In genomic region chr12:87279350-87279749, GRCm38 (mm10) we compare ENCODE assay signal across 15 mouse cellular contexts. TPM values are rescaled to one million over a fixed set of nuclear protein-coding genes. Genes with fewer than 3 reads are reported as not detected.
A peak's percentile ranks its signal among the peaks of the same experiment; 100 is the strongest.
DNase-seq lines count a peak whose midpoint lies in the region; ATAC-seq lines count a peak whose summit lies in the region.
"Had no signal": no experiment of that assay in that cellular context is flagged by ENCODE, and none has a peak within 500 bp of the region (broad histone marks: within the 10 kb centered on the region; RNA-seq: fewer than 3 reads in every experiment).

No protein-coding gene starts in this region.

- no peak overlapping the region for H3K4me2 ChIP-seq in heart, embryonic 13.5 days
- H3K4me2 ChIP-seq in limb, embryonic 15.5 days: no peak overlapping the region
- no peak overlapping the region for H3K4me2 ChIP-seq in embryonic facial prominence, embryonic 13.5 days

- no peak for DNase-seq in heart, adult 11 months
- no peak for DNase-seq in limb, embryonic 10.5 days (ENCODE audit: low spot score)
- DNase-seq in ES-CJ7 (ENCODE audit: low read depth, low spot score): peak; percentile 64
- no peak for DNase-seq in B cell, adult 2 months
- DNase-seq in cerebellum, postnatal 25 days: no peak
- DNase-seq: cerebellum, adult 11 months; forebrain, postnatal 0 days; gastrocnemius, postnatal 36 days; right cerebral cortex, postnatal 4 days; thymus, postnatal 4 days had no signal

- ATAC-seq in heart, embryonic 13.5 days (ENCODE audit: extremely low read depth, insufficient number of reproducible peaks, low FRiP score, low TSS enrichment): 0 out of 2 replicates have a peak, but pooled peaks have one; percentile 1
- ATAC-seq in limb, embryonic 15.5 days (ENCODE audit: insufficient number of reproducible peaks, low FRiP score, low TSS enrichment, low read depth): 0 out of 2 replicates have a peak, but pooled peaks have one; percentile 1
- peak; percentile 20; the same call in 1 of the 2 replicates for ATAC-seq in embryonic facial prominence, embryonic 13.5 days (ENCODE audit: insufficient number of reproducible peaks, insufficient read depth, low FRiP score, low TSS enrichment, low read depth)
- ATAC-seq: forebrain, postnatal 0 days had no signal

- peak overlapping the region; percentile 82 for H3K27ac ChIP-seq in heart, embryonic 13.5 days (replicated peaks)
- no peak overlapping the region for H3K27ac ChIP-seq in limb, embryonic 15.5 days
- no peak overlapping the region for H3K27ac ChIP-seq in limb, embryonic 10.5 days
- H3K27ac ChIP-seq in embryonic facial prominence, embryonic 13.5 days: no peak overlapping the region
- H3K27ac ChIP-seq: layer of hippocampus, adult 2 months had no signal

- no peak overlapping the region for H3K4me3 ChIP-seq in heart, embryonic 13.5 days
- no peak overlapping the region for H3K4me3 ChIP-seq in limb, embryonic 15.5 days
- H3K4me3 ChIP-seq in limb, embryonic 10.5 days: no peak overlapping the region
- H3K4me3 ChIP-seq in embryonic facial prominence, embryonic 13.5 days: no peak overlapping the region
- H3K4me3 ChIP-seq: erythroblast, embryonic 14.5 days; layer of hippocampus, adult 2 months had no signal

- no peaks in the 10 kb centered on the region for H3K9me3 ChIP-seq in heart, embryonic 13.5 days
- H3K9me3 ChIP-seq in limb, embryonic 15.5 days: no peaks in the 10 kb centered on the region
- no peaks in the 10 kb centered on the region for H3K9me3 ChIP-seq in limb, embryonic 10.5 days (replicated peaks)
- no peaks in the 10 kb centered on the region for H3K9me3 ChIP-seq in embryonic facial prominence, embryonic 13.5 days

- 33% methylated on average over 3 of the region's 3 CpGs for WGBS in heart, embryonic 13.5 days
- WGBS in limb, embryonic 15.5 days: 62% methylated on average over 3 of the region's 3 CpGs
- WGBS in limb, embryonic 10.5 days: 53% methylated on average over 3 of the region's 3 CpGs
- WGBS in embryonic facial prominence, embryonic 13.5 days: 79% methylated on average over 3 of the region's 3 CpGs

- peaks cover 27% of the 10 kb centered on the region for H3K36me3 ChIP-seq in heart, embryonic 13.5 days
- H3K36me3 ChIP-seq in limb, embryonic 15.5 days: peaks cover 27% of the 10 kb centered on the region
- peaks cover 30% of the 10 kb centered on the region for H3K36me3 ChIP-seq in limb, embryonic 10.5 days
- H3K36me3 ChIP-seq in embryonic facial prominence, embryonic 13.5 days: peaks cover 26% of the 10 kb centered on the region

- H3K4me1 ChIP-seq in heart, embryonic 13.5 days: peaks cover 30% of the 10 kb centered on the region
- peaks cover 4% of the 10 kb centered on the region; the same call in 1 of the 2 replicates for H3K4me1 ChIP-seq in limb, embryonic 15.5 days
- H3K4me1 ChIP-seq in limb, embryonic 10.5 days: peaks cover 14% of the 10 kb centered on the region
- H3K4me1 ChIP-seq in embryonic facial prominence, embryonic 13.5 days: peaks cover 5% of the 10 kb centered on the region; the same call in 1 of the 2 replicates

- no peak overlapping the region for H3K9ac ChIP-seq in heart, embryonic 13.5 days
- H3K9ac ChIP-seq in limb, embryonic 15.5 days: no peak overlapping the region
- H3K9ac ChIP-seq in embryonic facial prominence, embryonic 13.5 days: no peak overlapping the region
- H3K9ac ChIP-seq: forebrain, postnatal 0 days had no signal

- H3K27me3 ChIP-seq in heart, embryonic 13.5 days (replicated peaks): no peaks in the 10 kb centered on the region
- H3K27me3 ChIP-seq in limb, embryonic 15.5 days: no peaks in the 10 kb centered on the region
- H3K27me3 ChIP-seq in limb, embryonic 10.5 days (ENCODE audit: low read depth, poor library complexity, severe bottlenecking): no peaks in the 10 kb centered on the region
- H3K27me3 ChIP-seq in embryonic facial prominence, embryonic 13.5 days: no peaks in the 10 kb centered on the region

RNA-seq across cellular contexts. Expression of gene Ahsa1, which starts 13.1 kb away (rescaled TPM):
- 174 and 206 TPM in 2 replicates for polyA plus RNA-seq in heart, embryonic 13.5 days (2015; fragmentation: Nextera tagmentation; extraction: Ambion mirVana)
- 205 and 215 TPM in 2 replicates for polyA plus RNA-seq in limb, embryonic 15.5 days (2015; fragmentation: Nextera tagmentation; extraction: Ambion mirVana)
- 294 and 332 TPM in 2 replicates for polyA plus RNA-seq in limb, embryonic 10.5 days (2016; fragmentation: Nextera tagmentation; extraction: Ambion mirVana)
- polyA plus RNA-seq in embryonic facial prominence, embryonic 13.5 days (2015; fragmentation: Nextera tagmentation; extraction: Ambion mirVana): 210 and 231 TPM in 2 replicates

RNA-seq across cellular contexts. Expression of gene Vipas39, which starts 13.3 kb away (rescaled TPM):
- 32.4 and 34.4 TPM in 2 replicates for polyA plus RNA-seq in heart, embryonic 13.5 days (2015; fragmentation: Nextera tagmentation; extraction: Ambion mirVana)
- 42.2 and 42.5 TPM in 2 replicates for polyA plus RNA-seq in limb, embryonic 15.5 days (2015; fragmentation: Nextera tagmentation; extraction: Ambion mirVana)
- 50.5 and 56.7 TPM in 2 replicates for polyA plus RNA-seq in limb, embryonic 10.5 days (2016; fragmentation: Nextera tagmentation; extraction: Ambion mirVana)
- polyA plus RNA-seq in embryonic facial prominence, embryonic 13.5 days (2015; fragmentation: Nextera tagmentation; extraction: Ambion mirVana): 49.6 and 52.1 TPM in 2 replicates

RNA-seq across cellular contexts. Expression of gene Ism2, which starts 20.2 kb away (rescaled TPM):
- polyA plus RNA-seq in heart, embryonic 13.5 days (2015; fragmentation: Nextera tagmentation; extraction: Ambion mirVana): 0.75 and 0.90 TPM in 2 replicates
- 1.3 and 1.7 TPM in 2 replicates for polyA plus RNA-seq in limb, embryonic 15.5 days (2015; fragmentation: Nextera tagmentation; extraction: Ambion mirVana)
- 1.0 and 1.2 TPM in 2 replicates for polyA plus RNA-seq in limb, embryonic 10.5 days (2016; fragmentation: Nextera tagmentation; extraction: Ambion mirVana)
- polyA plus RNA-seq in embryonic facial prominence, embryonic 13.5 days (2015; fragmentation: Nextera tagmentation; extraction: Ambion mirVana): 1.1 and 1.6 TPM in 2 replicates
- polyA plus RNA-seq: erythroblast, embryonic 14.5 days had no signal

RNA-seq across cellular contexts. Expression of gene Noxred1, which starts 40.8 kb away (rescaled TPM):
- 0.60 and 0.80 TPM in 2 replicates for polyA plus RNA-seq in heart, embryonic 13.5 days (2015; fragmentation: Nextera tagmentation; extraction: Ambion mirVana)
- 0.46 and 0.78 TPM in 2 replicates for polyA plus RNA-seq in limb, embryonic 15.5 days (2015; fragmentation: Nextera tagmentation; extraction: Ambion mirVana)
- 0.59 and 0.94 TPM in 2 replicates for polyA plus RNA-seq in limb, embryonic 10.5 days (2016; fragmentation: Nextera tagmentation; extraction: Ambion mirVana)
- 0.32 and 0.84 TPM in 2 replicates for polyA plus RNA-seq in embryonic facial prominence, embryonic 13.5 days (2015; fragmentation: Nextera tagmentation; extraction: Ambion mirVana)
